ENCODE assay signal across 9 mouse cellular contexts in genomic region chr9:101159431-101159830, GRCm38 (mm10).
DNase-seq lines count a peak whose midpoint lies in the region; ATAC-seq and TF ChIP-seq lines count a peak whose summit lies in the region.
"Had no signal": no experiment of that assay in that cellular context is flagged by ENCODE, and none has a peak within 500 bp of the region (broad histone marks: within the 10 kb centered on the region; RNA-seq: fewer than 3 reads in every experiment).

No protein-coding gene starts in this region.

- no peak overlapping the region for H3K4me3 ChIP-seq in ES-E14 (ENCODE audit: insufficient read depth in 1 of 2, low read depth in 1 of 2, low read length in 2 of 2, poor library complexity in 1 of 2, severe bottlenecking in 1 of 2)
- no peak overlapping the region for H3K4me3 ChIP-seq in bone marrow, adult 2 months (replicated peaks; ENCODE audit: control insufficient read depth, low read depth, low read length)
- H3K4me3 ChIP-seq: heart, embryonic 15.5 days; megakaryocyte, embryonic 14.5 days had no signal

- H3K9ac ChIP-seq in ES-E14 (ENCODE audit: insufficient read depth, low read depth, low read length, poor library complexity, severe bottlenecking), result no peak overlapping the region
- H3K9ac ChIP-seq: heart, embryonic 15.5 days had no signal

- TF ChIP-seq POLR2A in bone marrow, adult 2 months (IDR thresholded peaks at IDR 0.05; ENCODE audit: borderline replicate concordance, control insufficient read depth, low read depth, low read length), result no peak

- no peaks in the 10 kb centered on the region for H3K9me3 ChIP-seq in ES-E14 (ENCODE audit: control insufficient read depth, insufficient read depth, low read depth, low read length)
- H3K9me3 ChIP-seq: heart, embryonic 15.5 days; megakaryocyte, embryonic 14.5 days had no signal

- ATAC-seq in megakaryocyte-erythroid progenitor cell, adult 5-6 weeks (replicated peaks; ENCODE audit: low FRiP score, low TSS enrichment, poor library complexity, severe bottlenecking), result peak; percentile 61; the same call in 1 of the 2 replicates

- WGBS in bone marrow, adult 2 months, result 90% methylated on average over 1 of the region's 1 CpGs

- no peak overlapping the region for H3K27ac ChIP-seq in ES-E14 (ENCODE audit: insufficient read depth, low read depth, low read length, poor library complexity, severe bottlenecking)
- H3K27ac ChIP-seq in bone marrow, adult 2 months (ENCODE audit: control insufficient read depth, insufficient read depth, low read depth, low read length, poor library complexity), result no peak overlapping the region
- H3K27ac ChIP-seq: heart, embryonic 15.5 days had no signal

- peak; percentile 26; the same call in 1 of the 2 replicates for TF ChIP-seq CTCF in bone marrow, adult 2 months (IDR thresholded peaks at IDR 0.05; ENCODE audit: control insufficient read depth, insufficient read depth, low read length)

- H3K36me3 ChIP-seq in ES-E14 (ENCODE audit: control insufficient read depth, insufficient read depth, low read length, poor library complexity, severe bottlenecking), result no peaks in the 10 kb centered on the region

- no peaks in the 10 kb centered on the region for H3K4me1 ChIP-seq in ES-E14 (ENCODE audit: control insufficient read depth in 2 of 2, insufficient read depth in 2 of 2, low read length in 2 of 2, poor library complexity in 1 of 2)
- H3K4me1 ChIP-seq in bone marrow, adult 2 months (ENCODE audit: control insufficient read depth, insufficient read depth, low read length), result peaks cover 1% of the 10 kb centered on the region; the same call in 1 of the 2 replicates
- H3K4me1 ChIP-seq: heart, embryonic 15.5 days; megakaryocyte, embryonic 14.5 days had no signal

- intact Hi-C loops in gastrocnemius, postnatal 36 days (cut with DNase I), result no loop called here

- DNase-seq in layer of hippocampus, adult 11-12 months (ENCODE audit: low spot score), result peak; percentile 62
- DNase-seq in layer of hippocampus, postnatal 25 days (ENCODE audit: extremely low spot score in 1 of 2, low spot score in 1 of 2), result no peak
- peak; percentile 3 for DNase-seq in ES-E14 (ENCODE audit: low read depth, low spot score)
- DNase-seq in forelimb bud, embryonic 11.5 days (ENCODE audit: low read depth, low spot score), result peak; percentile 25
- no peak for DNase-seq in gastrocnemius, postnatal 36 days

- in situ Hi-C loops in ES-E14 (cut with MboI; ENCODE audit: low sequenced_read_pairs in 2 of 2, unreplicated experiment in 2 of 2), result no loop called here

TF ChIP-seq in ES-E14, 5 proteins besides CTCF, POLR2A, EP300 and RAD21:
- TF ChIP-seq MAFK (IDR thresholded peaks at IDR 0.05; ENCODE audit: insufficient read depth, low read depth, low read length) (no peak), HCFC1 (IDR thresholded peaks at IDR 0.05; ENCODE audit: borderline replicate concordance, insufficient read depth, low read length) (no peak), ZNF384 (IDR thresholded peaks at IDR 0.05; ENCODE audit: low read depth, low read length) (no peak), ZC3H11A (IDR thresholded peaks at IDR 0.05; ENCODE audit: borderline replicate concordance, low read depth, low read length) (peak; percentile 59; the same call in 1 of the 2 replicates)

Comparison
In these comparisons a context has a peak if more than half of its experiments do, and no peak if none do; other contexts are left out.
1. DNase-seq: peak in layer of hippocampus, adult 11-12 months (single experiment), ES-E14 (single experiment) and forelimb bud, embryonic 11.5 days (single experiment); none in layer of hippocampus, postnatal 25 days (0 of 2) and gastrocnemius, postnatal 36 days (0 of 2).